Comparison of ENCODE assay signal across 17 mouse cellular contexts in the genomic region with DNA sequence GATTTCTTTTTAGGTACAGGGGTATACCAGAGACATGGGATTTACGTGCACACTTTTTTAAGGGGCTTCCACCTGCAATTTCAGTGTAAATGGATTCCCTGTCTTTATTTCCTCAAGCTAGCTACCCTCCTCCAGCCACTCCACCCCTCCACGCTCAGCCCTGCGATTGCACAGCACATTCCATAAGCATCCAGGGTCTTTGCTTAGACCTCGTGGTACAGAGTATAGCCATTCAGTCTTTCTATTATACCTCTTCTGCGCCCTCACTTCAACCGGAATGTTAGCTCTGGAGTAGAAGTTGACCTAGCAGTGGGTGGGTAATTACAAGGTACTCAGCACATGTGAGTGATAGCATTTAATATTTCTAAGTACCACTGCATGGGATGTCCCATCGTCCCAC. TPM values are rescaled to one million over a fixed set of nuclear protein-coding genes. Genes with fewer than 3 reads are reported as not detected.
DNase-seq lines count a peak whose midpoint lies in the region; ATAC-seq and TF ChIP-seq lines count a peak whose summit lies in the region.
"Had no signal": no experiment of that assay in that cellular context is flagged by ENCODE, and none has a peak within 500 bp of the region (broad histone marks: within the 10 kb centered on the region; RNA-seq: fewer than 3 reads in every experiment).

No protein-coding gene starts in this region.

- H3K4me2 ChIP-seq in hindbrain, embryonic 14.5 days (replicated peaks) = peak overlapping the region; percentile 23
- H3K4me2 ChIP-seq in hindbrain, embryonic 16.5 days (ENCODE audit: low read length) = no peak overlapping the region
- H3K4me2 ChIP-seq in lung, embryonic 15.5 days = peak overlapping the region; percentile 19; the same call in 1 of the 2 replicates

- H3K27ac ChIP-seq in heart, embryonic 10.5 days = peak overlapping the region; percentile 84; the same call in 1 of the 2 replicates
- H3K27ac ChIP-seq in hindbrain, embryonic 14.5 days = peak overlapping the region; percentile 35; the same call in 1 of the 2 replicates
- H3K27ac ChIP-seq in hindbrain, embryonic 16.5 days (ENCODE audit: low read depth, low read length) = no peak overlapping the region
- H3K27ac ChIP-seq in lung, embryonic 15.5 days = peak overlapping the region; percentile 19; the same call in 1 of the 2 replicates
- H3K27ac ChIP-seq: forebrain, embryonic 15.5 days; hindbrain, embryonic 12.5 days; limb, embryonic 12.5 days had no signal

- no peaks in the 10 kb centered on the region for H3K36me3 ChIP-seq in heart, embryonic 10.5 days
- no peaks in the 10 kb centered on the region for H3K36me3 ChIP-seq in hindbrain, embryonic 14.5 days (replicated peaks; ENCODE audit: control insufficient read depth, insufficient read depth)
- no peaks in the 10 kb centered on the region for H3K36me3 ChIP-seq in hindbrain, embryonic 16.5 days (ENCODE audit: control insufficient read depth, insufficient read depth, low read length)
- no peaks in the 10 kb centered on the region for H3K36me3 ChIP-seq in lung, embryonic 15.5 days
- no peaks in the 10 kb centered on the region for H3K36me3 ChIP-seq in E14TG2a.4 (ENCODE audit: insufficient read depth, low read length)
- H3K36me3 ChIP-seq: forebrain, embryonic 15.5 days; hindbrain, embryonic 12.5 days; limb, embryonic 12.5 days had no signal

- TF ChIP-seq CTCF in lung, adult 2 months (IDR thresholded peaks at IDR 0.05; ENCODE audit: insufficient read depth, low read length) = no peak
- TF ChIP-seq CTCF in E14TG2a.4 (conservative IDR thresholded peaks at IDR 0.05; ENCODE audit: low read length) = no peak

- 37% methylated on average over 7 of the region's 7 CpGs for WGBS in heart, embryonic 10.5 days
- 40% methylated on average over 7 of the region's 7 CpGs for WGBS in hindbrain, embryonic 14.5 days
- 34% methylated on average over 7 of the region's 7 CpGs for WGBS in hindbrain, embryonic 16.5 days
- WGBS in lung, embryonic 15.5 days = 32% methylated on average over 7 of the region's 7 CpGs
- WGBS in lung, adult 2 months = 55% methylated on average over 7 of the region's 7 CpGs

- peak overlapping the region; percentile 31 for H3K4me3 ChIP-seq in heart, embryonic 10.5 days
- no peak overlapping the region for H3K4me3 ChIP-seq in hindbrain, embryonic 14.5 days (replicated peaks; ENCODE audit: low read length)
- H3K4me3 ChIP-seq in hindbrain, embryonic 16.5 days (ENCODE audit: low read length) = no peak overlapping the region
- no peak overlapping the region for H3K4me3 ChIP-seq in lung, embryonic 15.5 days
- H3K4me3 ChIP-seq in lung, adult 2 months (replicated peaks; ENCODE audit: extremely low read depth, low read depth, low read length) = no peak overlapping the region
- peak overlapping the region; percentile 51 for H3K4me3 ChIP-seq in E14TG2a.4 (replicated peaks; ENCODE audit: low read length)
- H3K4me3 ChIP-seq: erythroblast, embryonic 14.5 days; forebrain, embryonic 15.5 days; limb, embryonic 12.5 days had no signal

- TF ChIP-seq POLR2A in lung, adult 2 months (IDR thresholded peaks at IDR 0.05; ENCODE audit: borderline replicate concordance, extremely low read depth, low read depth, low read length) = no peak

- no peak overlapping the region for H3K9ac ChIP-seq in hindbrain, embryonic 14.5 days
- H3K9ac ChIP-seq in hindbrain, embryonic 16.5 days (ENCODE audit: low read depth, low read length) = no peak overlapping the region; the same call in 1 of the 2 replicates
- no peak overlapping the region for H3K9ac ChIP-seq in lung, embryonic 15.5 days
- H3K9ac ChIP-seq: forebrain, embryonic 15.5 days; hindbrain, embryonic 12.5 days; limb, embryonic 12.5 days had no signal

- no peak for ATAC-seq in hindbrain, embryonic 14.5 days (ENCODE audit: low FRiP score)
- no peak for ATAC-seq in hindbrain, embryonic 16.5 days
- peak; percentile 77 for ATAC-seq in lung, embryonic 15.5 days (ENCODE audit: borderline replicate concordance, extremely low read depth, low FRiP score, low TSS enrichment)
- ATAC-seq: intestine, postnatal 0 days had no signal

- no peak for DNase-seq in heart, embryonic 10.5 days (ENCODE audit: low spot score)
- DNase-seq in heart, adult 18-20 months = no peak
- DNase-seq in hindbrain, embryonic 14.5 days (ENCODE audit: low spot score) = no peak
- DNase-seq in lung, adult 2 months = no peak
- DNase-seq in adipocyte (ENCODE audit: low spot score) = no peak
- DNase-seq: cerebellum, adult 11 months; spleen, adult 18-20 months; thymus, adult 2 months had no signal

- no peaks in the 10 kb centered on the region for H3K9me3 ChIP-seq in heart, embryonic 10.5 days
- no peaks in the 10 kb centered on the region for H3K9me3 ChIP-seq in hindbrain, embryonic 14.5 days (ENCODE audit: control insufficient read depth, low read length)
- no peaks in the 10 kb centered on the region for H3K9me3 ChIP-seq in hindbrain, embryonic 16.5 days (ENCODE audit: control insufficient read depth, low read length)
- no peaks in the 10 kb centered on the region for H3K9me3 ChIP-seq in lung, embryonic 15.5 days
- no peaks in the 10 kb centered on the region for H3K9me3 ChIP-seq in E14TG2a.4 (ENCODE audit: low read length)
- H3K9me3 ChIP-seq: forebrain, embryonic 15.5 days; hindbrain, embryonic 12.5 days; limb, embryonic 12.5 days had no signal

- peaks cover 44% of the 10 kb centered on the region for H3K4me1 ChIP-seq in heart, embryonic 10.5 days
- H3K4me1 ChIP-seq in hindbrain, embryonic 14.5 days (replicated peaks; ENCODE audit: control insufficient read depth, insufficient read depth, low read length) = peaks cover 16% of the 10 kb centered on the region
- peaks cover 10% of the 10 kb centered on the region for H3K4me1 ChIP-seq in hindbrain, embryonic 16.5 days (ENCODE audit: control insufficient read depth, insufficient read depth, low read depth, low read length)
- peaks cover 9% of the 10 kb centered on the region; the same call in 1 of the 2 replicates for H3K4me1 ChIP-seq in lung, embryonic 15.5 days
- no peaks in the 10 kb centered on the region for H3K4me1 ChIP-seq in lung, adult 2 months (ENCODE audit: control insufficient read depth, insufficient read depth, low read length)
- peaks cover 52% of the 10 kb centered on the region for H3K4me1 ChIP-seq in E14TG2a.4 (replicated peaks; ENCODE audit: low read depth, low read length)

- no peaks in the 10 kb centered on the region; the same call in 1 of the 2 replicates for H3K27me3 ChIP-seq in heart, embryonic 10.5 days (ENCODE audit: insufficient read depth, poor library complexity, severe bottlenecking)
- H3K27me3 ChIP-seq in hindbrain, embryonic 14.5 days (ENCODE audit: control insufficient read depth, insufficient read depth, low read length) = no peaks in the 10 kb centered on the region
- H3K27me3 ChIP-seq in hindbrain, embryonic 16.5 days (replicated peaks; ENCODE audit: control insufficient read depth, insufficient read depth, low read length) = no peaks in the 10 kb centered on the region
- no peaks in the 10 kb centered on the region for H3K27me3 ChIP-seq in lung, embryonic 15.5 days
- H3K27me3 ChIP-seq in E14TG2a.4 (ENCODE audit: insufficient read depth, low read length) = no peaks in the 10 kb centered on the region; the same call in 1 of the 2 replicates
- H3K27me3 ChIP-seq: CH12.LX; forebrain, embryonic 15.5 days; hindbrain, embryonic 12.5 days had no signal

RNA-seq across cellular contexts. Expression of a gene that starts 13.1 kb away (rescaled TPM):
- polyA plus RNA-seq in heart, embryonic 10.5 days (2016; fragmentation: Nextera tagmentation; extraction: Ambion mirVana) = 12.1 and 14.8 TPM in 2 replicates
- total RNA-seq in heart, adult 18-20 months (2021) = 100 to 1,000 TPM; 133 to 153 TPM
- polyA plus RNA-seq in hindbrain, embryonic 14.5 days (2014; fragmentation: Nextera tagmentation; extraction: Ambion mirVana) = 30.1 and 36.0 TPM in 2 replicates
- polyA plus RNA-seq in hindbrain, embryonic 16.5 days (2015; fragmentation: Nextera tagmentation; extraction: Ambion mirVana) = 22.9 and 25.8 TPM in 2 replicates
- 11.3 and 12.3 TPM in 2 replicates for polyA plus RNA-seq in lung, embryonic 15.5 days (2015; fragmentation: Nextera tagmentation; extraction: Ambion mirVana)
- 191 and 257 TPM in 2 replicates for polyA plus RNA-seq in lung, adult 2 months (2012; rRNA removed)

Comparison
In these comparisons a context has a peak if more than half of its experiments do, and no peak if none do; other contexts are left out.
1. H3K4me3 ChIP-seq: peak in heart, embryonic 10.5 days (single experiment) and E14TG2a.4 (single experiment); none in hindbrain, embryonic 14.5 days (single experiment), hindbrain, embryonic 16.5 days (single experiment), lung, embryonic 15.5 days (single experiment) and lung, adult 2 months (single experiment).